In the genomic region with DNA sequence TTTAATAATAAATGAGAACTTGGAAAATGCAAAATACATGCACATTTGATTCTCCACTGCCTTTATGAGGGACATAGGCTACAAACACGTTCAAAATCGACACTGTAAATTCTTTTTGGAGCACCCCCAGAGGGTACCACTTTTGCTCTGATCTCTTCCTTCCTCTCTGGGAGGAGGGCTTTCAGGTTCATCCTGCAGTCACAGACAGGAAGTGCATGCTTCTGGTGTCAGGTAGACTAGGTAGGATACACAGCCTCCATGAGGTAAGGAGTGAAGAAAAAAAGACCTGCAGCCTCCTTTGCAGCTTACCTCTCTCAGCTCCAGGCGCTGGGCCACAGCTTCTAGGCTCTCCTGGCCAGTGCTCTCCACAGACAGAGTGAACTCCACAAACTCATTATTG, we compare ENCODE assay signal across 8 mouse cellular contexts. TPM values are rescaled to one million over a fixed set of nuclear protein-coding genes. Genes with fewer than 3 reads are reported as not detected.
A peak's percentile ranks its signal among the peaks of the same experiment; 100 is the strongest.
DNase-seq lines count a peak whose midpoint lies in the region; ATAC-seq and TF ChIP-seq lines count a peak whose summit lies in the region.

No protein-coding gene starts in this region.

- TF ChIP-seq RAD21 in MEL (IDR thresholded peaks at IDR 0.05; ENCODE audit: low read depth, low read length), result no peak

- 45% methylated on average over 3 of the region's 3 CpGs for WGBS in heart, embryonic 15.5 days
- WGBS in hindbrain, embryonic 14.5 days, result 75% methylated on average over 3 of the region's 3 CpGs
- 71% methylated on average over 3 of the region's 3 CpGs for WGBS in midbrain, embryonic 11.5 days

- H3K4me1 ChIP-seq in heart, embryonic 15.5 days (replicated peaks), result peaks cover 27% of the 10 kb centered on the region
- no peaks in the 10 kb centered on the region; a peak in 1 of 4 replicates for H3K4me1 ChIP-seq in MEL (ENCODE audit: control insufficient read depth in 1 of 2, insufficient read depth in 2 of 2, low read length in 2 of 2)
- peaks cover 23% of the 10 kb centered on the region; the same call in 1 of the 2 replicates for H3K4me1 ChIP-seq in hindbrain, embryonic 14.5 days (replicated peaks; ENCODE audit: control insufficient read depth, insufficient read depth, low read length)
- peaks cover 19% of the 10 kb centered on the region for H3K4me1 ChIP-seq in midbrain, embryonic 11.5 days (ENCODE audit: control insufficient read depth, insufficient read depth, low read length)

- no peak overlapping the region for H3K9ac ChIP-seq in heart, embryonic 15.5 days
- H3K9ac ChIP-seq in MEL (ENCODE audit: control insufficient read depth, low read depth, low read length, poor library complexity, severe bottlenecking), result peak overlapping the region; percentile 82
- peak overlapping the region; percentile 72 for H3K9ac ChIP-seq in hindbrain, embryonic 14.5 days
- H3K9ac ChIP-seq in midbrain, embryonic 11.5 days (ENCODE audit: low read length), result no peak overlapping the region

- no peak for TF ChIP-seq POLR2A in MEL (IDR thresholded peaks at IDR 0.05; ENCODE audit: control insufficient read depth in 1 of 2, insufficient read depth in 1 of 2, low read depth in 1 of 2, low read length in 2 of 2, poor library complexity in 1 of 2)

- no peak for TF ChIP-seq EP300 in MEL (IDR thresholded peaks at IDR 0.05; ENCODE audit: low read depth in 1 of 2, low read length in 2 of 2)

- intact Hi-C loops in heart, postnatal 25 days (cut with DNase I), result no loop called here

- no peak for TF ChIP-seq CTCF in MEL (IDR thresholded peaks at IDR 0.05 in 2 of 3, conservative IDR thresholded peaks at IDR 0.05 in 1 of 3; ENCODE audit: control insufficient read depth in 1 of 3, insufficient read depth in 1 of 3, low read depth in 2 of 3, low read length in 3 of 3, poor library complexity in 1 of 3, severe bottlenecking in 1 of 3)

- DNase-seq in heart, postnatal 25 days (ENCODE audit: low spot score), result no peak
- DNase-seq in MEL (ENCODE audit: low read depth, low spot score), result peak; percentile 43
- no peak for DNase-seq in hindbrain, embryonic 14.5 days (ENCODE audit: low spot score)
- no peak for DNase-seq in midbrain, embryonic 11.5 days (ENCODE audit: low spot score, missing footprints)
- no peak for DNase-seq in thymus, postnatal 36 days
- DNase-seq in spleen, postnatal 14 days (ENCODE audit: low spot score in 2 of 2), result no peak

- H3K27me3 ChIP-seq in heart, embryonic 15.5 days, result no peaks in the 10 kb centered on the region
- no peaks in the 10 kb centered on the region for H3K27me3 ChIP-seq in MEL (ENCODE audit: control insufficient read depth in 1 of 2, insufficient read depth in 2 of 2, low read length in 2 of 2)
- peaks cover 14% of the 10 kb centered on the region for H3K27me3 ChIP-seq in hindbrain, embryonic 14.5 days (ENCODE audit: control insufficient read depth, insufficient read depth, low read length)
- H3K27me3 ChIP-seq in midbrain, embryonic 11.5 days (ENCODE audit: control insufficient read depth, insufficient read depth, low read length), result peaks cover 4% of the 10 kb centered on the region

- H3K4me2 ChIP-seq in heart, embryonic 15.5 days, result peak overlapping the region; percentile 85
- peak overlapping the region; percentile 77 for H3K4me2 ChIP-seq in hindbrain, embryonic 14.5 days (replicated peaks)
- H3K4me2 ChIP-seq in midbrain, embryonic 11.5 days, result peak overlapping the region; percentile 87

- H3K27ac ChIP-seq in heart, embryonic 15.5 days, result no peak overlapping the region
- no peak overlapping the region for H3K27ac ChIP-seq in MEL (ENCODE audit: control insufficient read depth, low read depth, low read length)
- H3K27ac ChIP-seq in hindbrain, embryonic 14.5 days, result no peak overlapping the region
- H3K27ac ChIP-seq in midbrain, embryonic 11.5 days (ENCODE audit: low read depth, low read length), result no peak overlapping the region

- H3K9me3 ChIP-seq in heart, embryonic 15.5 days (replicated peaks), result no peaks in the 10 kb centered on the region
- no peaks in the 10 kb centered on the region for H3K9me3 ChIP-seq in MEL (replicated peaks; ENCODE audit: insufficient read depth, low read length)
- H3K9me3 ChIP-seq in hindbrain, embryonic 14.5 days (ENCODE audit: control insufficient read depth, low read length), result no peaks in the 10 kb centered on the region
- no peaks in the 10 kb centered on the region for H3K9me3 ChIP-seq in midbrain, embryonic 11.5 days (ENCODE audit: control insufficient read depth, low read length)

- H3K4me3 ChIP-seq in heart, embryonic 15.5 days, result peak overlapping the region; percentile 84
- H3K4me3 ChIP-seq in MEL (ENCODE audit: control insufficient read depth in 1 of 2, insufficient read depth in 1 of 2, low read depth in 2 of 2, low read length in 2 of 2), result peak overlapping the region; percentile 78 to 81
- peak overlapping the region; percentile 62 for H3K4me3 ChIP-seq in hindbrain, embryonic 14.5 days (replicated peaks; ENCODE audit: low read length)
- no peak overlapping the region for H3K4me3 ChIP-seq in midbrain, embryonic 11.5 days (ENCODE audit: low read depth, low read length)

- no peak for ATAC-seq in heart, embryonic 15.5 days (replicated peaks; ENCODE audit: insufficient number of reproducible peaks, insufficient read depth, low FRiP score, low read depth)
- no peak for ATAC-seq in hindbrain, embryonic 14.5 days (ENCODE audit: low FRiP score)
- no peak for ATAC-seq in midbrain, embryonic 11.5 days (ENCODE audit: low FRiP score)
- no peak for ATAC-seq in erythroid progenitor cell, adult 5-6 weeks (replicated peaks; ENCODE audit: low FRiP score, poor library complexity, severe bottlenecking)

- H3K79me2 ChIP-seq in MEL (ENCODE audit: control insufficient read depth, insufficient read depth, low read length, poor library complexity), result peaks cover 2% of the 10 kb centered on the region

- H3K36me3 ChIP-seq in heart, embryonic 15.5 days, result no peaks in the 10 kb centered on the region
- H3K36me3 ChIP-seq in MEL (ENCODE audit: control insufficient read depth in 1 of 2, insufficient read depth in 2 of 2, low read length in 2 of 2), result peaks cover 0 to 2% of the 10 kb centered on the region in 2 experiments; a peak in 1 of 4 replicates
- H3K36me3 ChIP-seq in hindbrain, embryonic 14.5 days (replicated peaks; ENCODE audit: control insufficient read depth, insufficient read depth), result no peaks in the 10 kb centered on the region
- H3K36me3 ChIP-seq in midbrain, embryonic 11.5 days (ENCODE audit: control insufficient read depth, insufficient read depth, low read length), result no peaks in the 10 kb centered on the region

TF ChIP-seq in MEL, 35 proteins besides CTCF, POLR2A, EP300 and RAD21:
- TF ChIP-seq CHD2 (IDR thresholded peaks at IDR 0.05; ENCODE audit: low read length) (no peak), ELF1 (IDR thresholded peaks at IDR 0.05; ENCODE audit: low read depth, low read length) (0 out of 2 replicates have a peak, but pooled peaks have one; percentile 13)

RNA-seq across cellular contexts. Expression of a gene that starts 4.0 kb away (rescaled TPM):
- polyA plus RNA-seq in heart, embryonic 15.5 days (2015; fragmentation: Nextera tagmentation; extraction: Ambion mirVana), result 8.3 and 9.9 TPM in 2 replicates
- total RNA-seq in heart, postnatal 25 days (2021), result 10 to 100 TPM; 29.6 to 31.6 TPM
- total RNA-seq in MEL (2012; rRNA removed), result 1.2 and 1.7 TPM in 2 replicates
- polyA plus RNA-seq in MEL (2012; ENCODE audit: insufficient read depth in 1 of 2, insufficient read length in 2 of 2, low read depth in 1 of 2, low replicate concordance in 2 of 2, missing spikeins in 1 of 2), result 1 to 10 TPM in 1 of 2 experiments, not detected in 1; 3.8 TPM
- polyA plus RNA-seq in hindbrain, embryonic 14.5 days (2014; fragmentation: Nextera tagmentation; extraction: Ambion mirVana), result 2.9 and 4.9 TPM in 2 replicates
- 7.2 and 8.4 TPM in 2 replicates for polyA plus RNA-seq in midbrain, embryonic 11.5 days (2014; fragmentation: Nextera tagmentation; extraction: Ambion mirVana)
- 7.5 TPM in 1 of 2 replicates, not detected in the other for total RNA-seq in erythroid progenitor cell, adult 5-6 weeks (2015; ENCODE audit: low replicate concordance)
- 1.7 and 3.7 TPM in 2 replicates for total RNA-seq in erythroid progenitor cell, adult 5-6 weeks (2017; ENCODE audit: low replicate concordance)

RNA-seq across cellular contexts. Expression of a gene that starts 13.6 kb away (rescaled TPM):
- polyA plus RNA-seq in heart, embryonic 15.5 days (2015; fragmentation: Nextera tagmentation; extraction: Ambion mirVana), result 85.7 and 86.7 TPM in 2 replicates
- 10 to 100 TPM; 61.4 to 62.6 TPM for total RNA-seq in heart, postnatal 25 days (2021)
- 74.9 and 80.1 TPM in 2 replicates for total RNA-seq in MEL (2012; rRNA removed)
- 100 to 1,000 TPM in 1 of 2 experiments, 10 to 100 TPM in 1; 88.5 to 429 TPM for polyA plus RNA-seq in MEL (2012; ENCODE audit: insufficient read depth in 1 of 2, insufficient read length in 2 of 2, low read depth in 1 of 2, low replicate concordance in 2 of 2, missing spikeins in 1 of 2)
- 120 and 123 TPM in 2 replicates for polyA plus RNA-seq in hindbrain, embryonic 14.5 days (2014; fragmentation: Nextera tagmentation; extraction: Ambion mirVana)
- 180 and 194 TPM in 2 replicates for polyA plus RNA-seq in midbrain, embryonic 11.5 days (2014; fragmentation: Nextera tagmentation; extraction: Ambion mirVana)
- total RNA-seq in erythroid progenitor cell, adult 5-6 weeks (2015; ENCODE audit: low replicate concordance), result 54.4 and 127 TPM in 2 replicates
- total RNA-seq in erythroid progenitor cell, adult 5-6 weeks (2017; ENCODE audit: low replicate concordance), result 53.1 TPM in 2 replicates

Comparison
In these comparisons a context has a peak if more than half of its experiments do, and no peak if none do; other contexts are left out.
1. H3K9ac ChIP-seq: peak in MEL (single experiment) and hindbrain, embryonic 14.5 days (single experiment); none in heart, embryonic 15.5 days (single experiment) and midbrain, embryonic 11.5 days (single experiment).
2. Peak in every context shown above with its lines, with median percentiles within 50 percentile points of each other: H3K4me2 ChIP-seq.